Mouse (Mus musculus) forebrain, embryonic 10.5 days (tissue): Measurements from ENCODE around the gene Ckap4. TPM values are rescaled to one million over a fixed set of nuclear protein-coding genes. Genes with fewer than 3 reads are reported as not detected.

Experiments used
- DNase-seq: peaks from one replicate; pipeline ENCODE4 v3.0.0-alpha.2; 2017; ENCODE audit warnings: low spot score; ENCODE audit errors: extremely low spot score
- H3K27ac ChIP-seq: fragments of 300-500 bp; sonication (generic); 2 replicates; pipeline ENCODE4 v1.5.1; 2016; ENCODE audit warnings: mild to moderate bottlenecking
- H3K27me3 ChIP-seq: fragments of 300-500 bp; sonication (generic); 2 replicates; pipeline ENCODE4 v1.6.1; 2016; ENCODE audit warnings: mild to moderate bottlenecking; ENCODE audit not compliant: poor library complexity, severe bottlenecking
- H3K36me3 ChIP-seq: fragments of 300-500 bp; sonication (generic); replicated peaks from 2 replicates; pipeline ENCODE4 v1.6.1; 2016; ENCODE audit warnings: mild to moderate bottlenecking, moderate library complexity
- H3K4me1 ChIP-seq: fragments of 300-500 bp; sonication (generic); 2 replicates; pipeline ENCODE4 v1.6.1; 2016
- H3K4me3 ChIP-seq: fragments of 300-500 bp; sonication (generic); 2 replicates; pipeline ENCODE4 v1.5.1; 2016; ENCODE audit warnings: mild to moderate bottlenecking, moderate library complexity
- H3K9me3 ChIP-seq: fragments of 300-500 bp; sonication (generic); 2 replicates; pipeline ENCODE4 v1.6.1; 2016; ENCODE audit warnings: mild to moderate bottlenecking, moderate library complexity
- WGBS: fragments of 180-500 bp; shearing (Covaris S2); methylation state at CpG from one replicate; pipeline ENCODE4 v1.1.7; 2016; 5-methylcytosine and 5-hydroxymethylcytosine counted together
- polyA plus RNA-seq: library from polyadenylated mRNA; unstranded; fragments of >200 nt; fragmentation: Nextera tagmentation; extraction: Ambion mirVana; gene quantifications from 2 replicates; pipeline ENCODE4 v1.2.1, GENCODE M21; 2016

The Ckap4 gene
- polyA plus RNA-seq, 1 experiment from 2014 or later, result 50.7 TPM

DNA sequence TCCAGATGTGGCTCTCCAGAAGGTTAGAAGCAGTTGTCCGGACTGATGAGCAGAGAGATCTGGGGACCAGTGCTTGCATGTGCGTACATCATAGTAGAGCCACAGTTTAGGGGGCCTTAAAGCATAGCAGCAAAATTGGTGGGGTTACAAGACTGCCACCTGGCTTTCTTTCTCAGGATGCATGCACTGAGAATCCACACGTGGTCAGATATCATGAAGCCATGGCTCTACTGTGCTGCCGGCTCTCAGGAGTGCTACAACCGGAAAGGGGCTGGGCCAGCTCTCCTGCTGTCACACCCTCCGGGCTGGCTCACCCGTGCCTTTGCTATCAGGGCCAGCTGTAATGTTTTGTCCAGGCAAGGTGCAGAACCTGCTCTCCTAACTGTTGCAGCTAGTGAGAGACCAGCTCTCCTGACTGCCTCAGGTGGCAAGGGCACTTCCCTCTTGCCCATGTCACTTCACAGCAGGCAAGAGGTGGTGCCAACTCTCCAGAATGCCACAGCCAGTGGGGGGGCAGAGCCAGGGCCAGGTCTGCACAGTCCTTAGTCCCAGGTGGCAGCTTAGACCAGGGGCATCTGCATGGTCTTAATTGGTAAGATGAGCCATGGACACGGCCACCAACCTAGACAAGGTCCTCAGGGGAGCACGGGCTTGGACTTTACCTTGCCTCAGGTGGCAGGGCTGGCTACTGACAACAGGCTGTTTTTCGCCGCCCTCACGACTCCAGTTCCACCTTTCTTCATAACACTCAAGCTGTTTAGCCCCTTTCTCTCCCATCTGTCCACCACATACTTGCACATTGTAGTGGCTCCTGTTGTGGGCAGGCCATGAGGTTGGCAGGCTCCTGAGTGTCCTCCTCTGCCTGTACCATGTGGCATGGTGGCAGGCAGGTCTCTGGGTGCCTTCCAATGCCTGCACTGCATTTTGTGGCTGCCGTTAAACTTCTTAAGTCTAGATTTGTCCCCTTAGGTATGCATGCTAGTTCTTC is 29.0 kb upstream of the Ckap4 start:
- Histone ChIP-seq H3K4me1 (peaks cover 9% of the 10 kb centered on the region), H3K36me3 (no peaks in the 10 kb centered on the region), H3K9me3 (peaks cover 11% of the 10 kb centered on the region; the same call in 1 of the 2 replicates), H3K4me3 (no peak overlapping the region), H3K27ac (0 out of 2 replicates have a peak overlapping the region, but pooled peaks have one; percentile 9), H3K27me3 (no peaks in the 10 kb centered on the region)
- WGBS, result 71% methylated on average over 13 of the region's 13 CpGs
- DNase-seq, result no peak

DNA sequence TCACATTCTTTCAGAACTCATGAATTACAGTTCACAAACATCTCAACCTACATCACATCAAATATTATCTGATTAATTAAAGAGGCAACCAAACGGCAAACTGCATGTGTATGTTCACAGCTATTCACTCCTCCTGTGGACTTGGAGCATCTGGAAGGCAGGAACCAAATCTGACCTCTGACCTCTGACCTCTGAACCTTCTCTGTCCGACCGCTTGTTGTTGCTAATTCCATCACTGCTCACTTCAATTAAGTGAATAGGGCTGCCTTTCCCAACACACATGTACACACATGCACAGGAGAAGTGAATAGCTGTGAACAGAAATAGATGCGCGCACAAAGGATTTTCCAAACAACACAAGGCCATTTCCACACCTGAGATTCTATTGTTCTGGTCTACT is 28.3 kb upstream of the Ckap4 start:
- 62% methylated on average over 5 of the region's 5 CpGs for WGBS
- Histone ChIP-seq H3K36me3 (no peaks in the 10 kb centered on the region), H3K9me3 (peaks cover 12% of the 10 kb centered on the region; the same call in 1 of the 2 replicates), H3K27ac (no peak overlapping the region), H3K4me3 (no peak overlapping the region), H3K27me3 (no peaks in the 10 kb centered on the region), H3K4me1 (peaks cover 9% of the 10 kb centered on the region)
- DNase-seq, result no peak

DNA sequence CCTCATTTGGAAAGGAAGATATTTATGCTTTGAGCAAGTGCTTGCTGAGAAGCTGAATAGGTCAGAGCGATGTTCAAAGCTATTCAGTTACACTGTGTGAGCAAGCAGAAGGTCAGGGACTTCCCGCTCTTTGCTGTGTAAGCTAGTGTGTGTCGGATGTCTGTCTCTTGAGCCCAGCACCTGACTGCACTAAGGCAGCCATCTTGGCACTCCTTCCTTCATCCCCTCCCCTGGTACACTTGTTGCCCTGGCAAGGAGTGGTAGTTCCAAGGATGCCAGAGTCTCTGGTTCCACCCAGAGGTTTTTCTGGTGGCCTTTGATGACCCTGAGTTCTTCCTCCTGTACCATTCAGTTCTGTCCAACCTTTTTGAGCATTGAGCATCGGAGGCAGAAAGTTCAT is 26.1 kb upstream of the Ckap4 start:
- H3K36me3 ChIP-seq, result no peaks in the 10 kb centered on the region
- H3K4me3 ChIP-seq, result no peak overlapping the region
- H3K27me3 ChIP-seq, result no peaks in the 10 kb centered on the region
- peaks cover 9% of the 10 kb centered on the region for H3K4me1 ChIP-seq
- WGBS, result 91% methylated on average over 4 of the region's 4 CpGs
- no peak for DNase-seq
- peaks cover 12% of the 10 kb centered on the region; the same call in 1 of the 2 replicates for H3K9me3 ChIP-seq
- no peak overlapping the region for H3K27ac ChIP-seq

DNA sequence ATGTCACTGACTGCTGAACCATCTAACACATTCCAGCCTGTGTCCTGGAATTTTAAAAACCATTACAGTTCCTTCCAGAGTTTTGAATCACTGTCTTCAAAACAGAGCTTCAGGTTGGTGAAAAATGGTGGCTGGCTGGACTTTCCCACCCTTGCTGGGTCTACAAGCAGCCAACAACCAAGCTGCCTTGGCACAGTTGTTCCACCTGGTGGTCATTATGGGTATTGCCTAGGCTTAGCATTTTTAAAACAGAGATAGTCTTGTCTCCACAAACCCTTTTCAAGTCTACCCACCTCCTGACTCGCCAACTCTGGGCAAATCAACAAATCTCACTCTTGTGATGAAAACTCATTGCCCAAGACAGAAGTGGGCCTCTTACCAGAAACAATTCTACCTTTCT is 24.6 kb upstream of the Ckap4 start:
- H3K4me3 ChIP-seq, result no peak overlapping the region
- no peaks in the 10 kb centered on the region for H3K36me3 ChIP-seq
- H3K27me3 ChIP-seq, result no peaks in the 10 kb centered on the region
- H3K27ac ChIP-seq, result no peak overlapping the region
- 96% methylated on average over 1 of the region's 1 CpGs for WGBS
- DNase-seq, result no peak
- peaks cover 12% of the 10 kb centered on the region; the same call in 1 of the 2 replicates for H3K9me3 ChIP-seq
- peaks cover 16% of the 10 kb centered on the region for H3K4me1 ChIP-seq

DNA sequence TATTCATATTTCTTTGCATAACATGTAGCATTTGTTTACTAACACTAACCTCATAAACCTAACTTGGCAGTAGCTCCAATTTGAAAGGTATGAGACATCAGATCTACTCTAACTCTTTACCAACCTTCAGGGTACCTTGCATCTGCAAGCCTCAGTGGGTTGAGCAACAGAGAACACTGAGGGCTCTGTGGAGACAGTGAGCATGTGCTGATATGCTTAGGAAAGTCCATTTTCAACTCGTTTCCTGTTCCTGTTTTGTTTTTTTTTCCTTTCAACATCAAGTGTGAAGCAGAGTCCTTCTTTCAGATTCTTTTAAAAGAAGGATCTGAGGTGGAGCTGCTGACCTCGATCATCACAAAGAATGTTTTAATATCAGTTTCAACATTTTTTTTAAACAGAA is 22.3 kb upstream of the Ckap4 start:
- WGBS, result 79% methylated on average over 2 of the region's 2 CpGs
- Histone ChIP-seq H3K4me3 (no peak overlapping the region), H3K36me3 (no peaks in the 10 kb centered on the region), H3K27me3 (no peaks in the 10 kb centered on the region), H3K27ac (no peak overlapping the region), H3K4me1 (peaks cover 7% of the 10 kb centered on the region), H3K9me3 (peaks cover 12% of the 10 kb centered on the region; the same call in 1 of the 2 replicates)
- no peak for DNase-seq

DNA sequence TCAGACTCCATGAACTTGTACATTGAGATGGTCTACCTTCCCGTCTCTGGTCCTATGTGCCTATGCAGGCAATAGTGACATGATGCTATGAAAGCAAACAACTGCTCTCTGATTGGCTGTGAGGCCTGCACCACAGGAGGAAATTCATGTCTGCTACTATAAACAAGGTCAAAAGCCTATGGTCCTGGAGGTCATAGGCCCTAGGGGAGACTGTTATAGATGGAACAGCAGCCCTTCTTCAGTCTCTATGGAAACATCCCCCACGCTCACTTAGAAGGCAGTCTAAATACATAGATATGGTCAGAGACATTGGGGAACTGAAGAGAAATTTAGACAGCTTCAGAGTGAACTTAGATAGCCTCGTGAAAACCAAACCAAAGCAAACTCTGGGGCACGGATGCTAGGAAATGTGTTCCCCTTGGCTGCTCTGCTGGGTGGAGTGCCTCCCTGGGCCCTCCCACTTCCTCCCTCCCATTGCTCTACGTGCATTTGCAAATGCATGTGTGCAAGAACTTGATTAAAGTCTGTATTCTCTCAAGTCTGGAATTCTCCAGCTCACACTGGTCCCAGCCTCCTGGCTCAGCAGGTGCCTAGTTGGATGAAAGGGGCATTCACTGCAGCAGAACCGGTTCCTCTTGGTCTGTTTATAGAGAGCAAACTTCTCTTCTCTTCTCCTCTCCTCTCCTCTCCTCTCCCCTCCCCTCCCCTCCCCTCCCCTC is 20.6 kb upstream of the Ckap4 start:
- Histone ChIP-seq H3K27ac (no peak overlapping the region), H3K27me3 (no peaks in the 10 kb centered on the region), H3K4me3 (no peak overlapping the region), H3K9me3 (peaks cover 12% of the 10 kb centered on the region; the same call in 1 of the 2 replicates), H3K36me3 (no peaks in the 10 kb centered on the region), H3K4me1 (peaks cover 7% of the 10 kb centered on the region)
- no peak for DNase-seq
- 41% methylated on average over 6 of the region's 6 CpGs for WGBS

DNA sequence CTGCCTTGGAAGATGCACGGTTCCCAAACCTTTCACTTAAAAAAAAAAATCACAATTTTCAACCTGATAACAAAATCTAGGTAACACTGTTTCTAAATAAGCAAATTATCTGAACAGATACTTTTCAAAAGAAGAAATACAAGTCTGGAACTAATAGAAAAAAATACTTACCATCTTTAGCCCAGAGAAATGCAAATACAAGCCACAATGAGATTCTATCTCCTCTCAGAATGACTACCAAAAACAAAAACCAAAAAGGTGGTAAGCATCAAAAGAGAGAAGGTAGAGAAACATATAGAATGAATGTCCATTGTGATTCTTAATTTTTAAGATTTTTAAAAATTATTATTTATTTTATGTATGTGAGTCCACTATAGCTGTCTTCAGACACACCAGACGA is 18.6 kb upstream of the Ckap4 start:
- no peaks in the 10 kb centered on the region for H3K9me3 ChIP-seq
- WGBS, result 87% methylated on average over 2 of the region's 2 CpGs
- no peaks in the 10 kb centered on the region for H3K27me3 ChIP-seq
- no peak overlapping the region for H3K27ac ChIP-seq
- peaks cover 10% of the 10 kb centered on the region for H3K4me1 ChIP-seq
- H3K4me3 ChIP-seq, result no peak overlapping the region
- DNase-seq, result no peak
- H3K36me3 ChIP-seq, result no peaks in the 10 kb centered on the region

DNA sequence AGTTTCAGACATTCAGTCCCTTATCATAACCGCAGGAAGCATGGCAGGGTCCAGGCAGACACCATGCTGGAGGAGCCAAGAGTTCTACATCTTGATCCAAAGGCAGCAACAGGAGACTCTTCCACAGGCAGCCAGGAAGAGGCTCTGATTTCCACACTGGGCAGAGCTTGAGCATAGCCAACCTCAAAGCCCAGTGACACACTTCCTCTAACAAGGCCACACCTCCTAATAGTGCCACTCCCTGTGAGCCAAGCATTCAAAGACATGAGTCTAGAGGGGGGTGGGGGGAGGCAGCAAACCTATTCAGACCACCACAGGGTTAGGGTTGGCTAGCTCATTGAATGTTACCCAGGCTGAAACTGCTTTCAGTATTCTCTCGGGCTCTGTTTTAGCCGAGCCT is 18.0 kb upstream of the Ckap4 start:
- 93% methylated on average over 3 of the region's 3 CpGs for WGBS
- H3K27ac ChIP-seq, result no peak overlapping the region
- peaks cover 10% of the 10 kb centered on the region for H3K4me1 ChIP-seq
- no peaks in the 10 kb centered on the region for H3K27me3 ChIP-seq
- H3K36me3 ChIP-seq, result no peaks in the 10 kb centered on the region
- no peak for DNase-seq
- H3K4me3 ChIP-seq, result no peak overlapping the region
- H3K9me3 ChIP-seq, result no peaks in the 10 kb centered on the region

DNA sequence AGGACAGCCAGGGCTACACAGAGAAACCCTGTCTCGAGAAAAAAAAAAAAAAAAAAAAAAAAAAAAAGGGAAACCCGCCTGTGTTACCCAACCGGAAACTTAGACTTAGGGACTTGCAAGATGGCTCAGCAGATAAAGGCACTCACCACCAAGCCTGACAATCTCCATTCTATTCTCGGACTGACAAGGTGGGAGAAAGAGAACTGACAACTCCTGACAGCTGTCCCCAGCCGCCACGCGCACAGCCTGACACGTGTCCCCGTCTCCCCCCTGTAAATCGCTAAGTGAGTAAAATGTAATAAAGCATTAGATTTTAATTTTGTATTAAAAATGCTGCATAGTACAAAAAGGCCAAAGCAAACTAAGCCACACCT is 16.0 kb upstream of the Ckap4 start:
- no peaks in the 10 kb centered on the region for H3K27me3 ChIP-seq
- H3K36me3 ChIP-seq, result no peaks in the 10 kb centered on the region
- WGBS, result 83% methylated on average over 10 of the region's 10 CpGs
- no peak overlapping the region for H3K27ac ChIP-seq
- no peaks in the 10 kb centered on the region for H3K9me3 ChIP-seq
- DNase-seq, result no peak
- H3K4me1 ChIP-seq, result peaks cover 10% of the 10 kb centered on the region
- H3K4me3 ChIP-seq, result no peak overlapping the region

DNA sequence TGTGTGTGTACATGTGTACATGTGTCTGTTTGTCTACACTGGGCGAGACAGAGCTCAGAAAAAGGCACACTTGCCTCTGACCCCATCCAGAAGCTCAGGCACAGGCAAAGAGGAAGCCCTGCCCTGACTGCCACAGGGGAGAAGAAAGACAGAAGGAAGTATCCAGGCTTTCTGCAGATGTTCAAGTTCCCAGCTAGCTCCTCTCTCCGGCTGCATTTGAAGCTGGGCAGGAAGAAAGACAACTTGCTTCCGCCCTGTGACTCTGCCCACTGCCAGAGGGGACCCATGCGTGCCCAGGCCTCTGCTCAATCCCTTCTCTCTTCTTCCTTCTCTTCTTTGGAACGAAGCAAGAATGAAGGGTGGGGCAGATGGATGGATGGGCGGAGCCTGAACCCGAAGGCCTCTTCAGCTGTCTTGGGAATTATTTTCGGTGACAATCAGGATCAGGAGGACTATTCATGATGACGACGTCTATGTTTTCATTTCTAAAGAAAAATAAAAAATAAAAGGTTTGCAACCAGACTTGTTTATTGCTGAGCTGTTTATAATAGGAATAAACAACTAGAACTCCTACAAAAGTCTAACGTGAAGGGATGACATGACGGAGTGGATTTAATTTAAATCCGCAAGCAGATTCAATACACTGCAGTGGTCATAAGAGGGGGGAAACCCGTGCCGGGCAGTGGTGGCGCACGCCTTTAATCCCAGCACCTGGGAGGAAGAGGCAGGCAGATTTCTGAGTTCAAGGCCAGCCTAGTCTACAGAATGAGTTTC is 15.5 kb upstream of the Ckap4 start:
- no peaks in the 10 kb centered on the region for H3K9me3 ChIP-seq
- H3K27me3 ChIP-seq, result no peaks in the 10 kb centered on the region
- no peaks in the 10 kb centered on the region for H3K36me3 ChIP-seq
- no peak for DNase-seq
- no peak overlapping the region for H3K4me3 ChIP-seq
- 0 out of 2 replicates have a peak overlapping the region, but pooled peaks have one; percentile 25 for H3K27ac ChIP-seq
- peaks cover 7% of the 10 kb centered on the region for H3K4me1 ChIP-seq
- 82% methylated on average over 17 of the region's 17 CpGs for WGBS

DNA sequence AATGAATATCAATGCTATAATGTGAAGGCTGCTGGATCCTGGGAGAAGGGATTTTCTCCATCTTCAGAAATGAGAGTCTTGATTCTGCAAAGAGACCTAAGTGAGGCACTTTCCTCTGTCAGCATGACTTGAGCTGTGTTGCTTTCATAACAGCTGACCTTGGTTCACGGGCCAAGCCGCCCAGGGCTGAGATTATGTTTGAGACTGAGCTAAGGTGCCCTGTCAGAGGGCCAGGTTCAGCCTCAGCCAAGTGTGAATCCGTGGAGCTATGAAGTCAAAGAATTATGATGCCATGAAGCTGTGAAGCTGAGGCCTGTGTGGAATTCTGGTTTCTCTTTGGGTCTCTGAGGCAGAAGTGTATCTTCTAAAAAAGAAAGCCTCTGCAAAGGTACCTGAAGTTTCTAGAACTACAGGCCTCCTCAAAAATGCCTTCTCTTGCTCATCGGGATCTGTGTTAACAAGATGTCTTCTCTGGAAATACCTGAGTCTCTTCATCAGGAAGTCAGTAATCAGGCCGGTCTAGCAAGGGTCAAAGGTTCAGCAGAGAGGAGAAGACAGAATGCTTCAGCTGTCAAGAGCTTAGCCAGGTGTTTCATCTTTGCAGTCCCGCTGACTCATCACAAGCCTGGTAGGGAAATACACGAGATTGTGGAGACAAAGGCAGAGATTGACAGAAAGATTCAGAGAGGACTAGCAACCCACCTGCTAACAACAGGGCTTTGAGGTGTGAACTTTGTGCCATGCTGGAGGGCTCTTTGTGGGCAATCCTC is 11.2 kb upstream of the Ckap4 start:
- 74% methylated on average over 7 of the region's 7 CpGs for WGBS
- H3K36me3 ChIP-seq, result no peaks in the 10 kb centered on the region
- DNase-seq, result no peak
- no peak overlapping the region for H3K27ac ChIP-seq
- H3K4me3 ChIP-seq, result no peak overlapping the region
- H3K27me3 ChIP-seq, result no peaks in the 10 kb centered on the region
- no peaks in the 10 kb centered on the region for H3K9me3 ChIP-seq
- peaks cover 8% of the 10 kb centered on the region for H3K4me1 ChIP-seq
